Mouse (Mus musculus): ENCODE measurements around the gene Tagln. TPM values are rescaled to one million over a fixed set of nuclear protein-coding genes. Genes with fewer than 3 reads are reported as not detected.

Tagln gene
- total and polyA plus RNA-seq, 3 experiments: 0.59 to 2.3 TPM; not detected in 1

GRCm38 (mm10) chr9:45941329-45941888, 5.6 kb upstream of the Tagln start:
- Histone ChIP-seq H3K36me3 (replicated peaks in 1 of 2; ENCODE audit: control insufficient read depth in 1 of 2, insufficient read depth in 1 of 2, low read length in 1 of 2) (peaks cover 79 to 93% of the 10 kb centered on the region in 2 experiments), H3K9ac (ENCODE audit: insufficient read depth, low read depth) (no peak overlapping the region), H3K27ac (ENCODE audit: insufficient read depth, low read depth) (no peak overlapping the region), H3K4me1 (ENCODE audit: control insufficient read depth in 1 of 2, insufficient read depth in 2 of 2) (peaks cover 0 to 56% of the 10 kb centered on the region in 2 experiments; a peak in 2 of 4 replicates), H3K4me3 (replicated peaks in 1 of 3; ENCODE audit: low read depth in 2 of 3, low read length in 2 of 3, poor library complexity in 1 of 3) (no peak overlapping the region), H3K4me2 (ENCODE audit: insufficient read depth, low read depth, poor library complexity, severe bottlenecking) (no peak overlapping the region), H3K79me2 (replicated peaks; ENCODE audit: control insufficient read depth, extremely low read depth, insufficient read depth, poor library complexity, severe bottlenecking) (no peaks in the 10 kb centered on the region), H3K9me3 (replicated peaks; ENCODE audit: low read length) (no peaks in the 10 kb centered on the region), H3K27me3 (replicated peaks) (no peaks in the 10 kb centered on the region)
- dilution Hi-C loops (cut with MboI; ENCODE audit: extremely low pct_ligation_motif_present, extremely low pct_unique_long_range_greater_than_20kb, low sequenced_read_pairs): no loop called here
- TF ChIP-seq CTCF (conservative IDR thresholded peaks at IDR 0.05 in 1 of 2, IDR thresholded peaks at IDR 0.05 in 1 of 2; ENCODE audit: low read depth in 2 of 2, low read length in 2 of 2) (peak in 1 of 2 experiments; percentile 8; a peak in 1 of 4 replicates), ETS1 (conservative IDR thresholded peaks at IDR 0.05; ENCODE audit: low read depth, low read length) (no peak)
- DNase-seq (ENCODE audit: extremely low read depth): peak; percentile 37
- in situ Hi-C loops (cut with MboI; ENCODE audit: low pct_ligation_motif_present, low pct_unique_long_range_greater_than_20kb, low sequenced_read_pairs): no loop called here

DNA sequence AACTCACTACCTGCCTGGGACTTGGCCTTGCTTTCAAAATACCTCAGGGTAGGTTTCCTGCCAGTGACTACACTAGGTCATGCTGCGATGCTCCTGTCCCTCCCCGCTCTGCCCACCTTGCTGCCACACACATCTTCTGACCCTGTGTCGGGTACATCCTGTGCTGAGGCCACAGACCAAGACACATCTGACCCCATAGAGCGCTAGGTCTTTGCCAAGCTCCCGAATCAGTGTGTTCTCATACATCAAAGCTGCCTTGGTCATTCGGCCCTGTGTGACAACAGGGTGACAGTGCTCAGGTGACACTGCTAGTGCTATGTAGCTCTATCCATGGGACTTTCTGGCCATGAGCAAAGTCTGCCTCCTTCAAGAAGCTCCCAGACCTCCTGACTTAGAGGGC, 3.9 kb upstream of the Tagln start:
- TF ChIP-seq CTCF (conservative IDR thresholded peaks at IDR 0.05 in 1 of 2, IDR thresholded peaks at IDR 0.05 in 1 of 2; ENCODE audit: low read depth in 2 of 2, low read length in 2 of 2) (no peak), ZC3H11A (IDR thresholded peaks at IDR 0.05; ENCODE audit: low read depth, low read length) (no peak), PAX5 (IDR thresholded peaks at IDR 0.05; ENCODE audit: low read length) (no peak), E2F4 (IDR thresholded peaks at IDR 0.05; ENCODE audit: insufficient replicate concordance, low read depth, low read length) (no peak), SIN3A (IDR thresholded peaks at IDR 0.05; ENCODE audit: low read length) (no peak), ZMIZ1 (IDR thresholded peaks at IDR 0.05; ENCODE audit: low read depth, low read length) (no peak), TCF12 (IDR thresholded peaks at IDR 0.05; ENCODE audit: low read depth, low read length) (no peak), IRF4 (IDR thresholded peaks at IDR 0.05; ENCODE audit: low read depth, low read length) (no peak), MAZ (IDR thresholded peaks at IDR 0.05; ENCODE audit: low read depth, low read length) (no peak), RCOR1 (conservative IDR thresholded peaks at IDR 0.05; ENCODE audit: low read depth, low read length) (no peak), POLR2AphosphoS2 (IDR thresholded peaks at IDR 0.05; ENCODE audit: low read depth, low read length) (no peak), NELFE (IDR thresholded peaks at IDR 0.05; ENCODE audit: low read depth, low read length) (no peak), MAFK (IDR thresholded peaks at IDR 0.05; ENCODE audit: insufficient replicate concordance, low read length) (no peak), TBP (conservative IDR thresholded peaks at IDR 0.05; ENCODE audit: low read depth, low read length) (no peak), CHD2 (IDR thresholded peaks at IDR 0.05; ENCODE audit: low read length) (no peak), RAD21 (IDR thresholded peaks at IDR 0.05; ENCODE audit: low read depth, low read length) (no peak), HCFC1 (IDR thresholded peaks at IDR 0.05; ENCODE audit: low read depth, low read length) (no peak)
- Histone ChIP-seq H3K79me2 (replicated peaks; ENCODE audit: control insufficient read depth, extremely low read depth, insufficient read depth, poor library complexity, severe bottlenecking) (no peaks in the 10 kb centered on the region), H3K27ac (ENCODE audit: insufficient read depth, low read depth) (no peak overlapping the region), H3K36me3 (replicated peaks in 1 of 2; ENCODE audit: control insufficient read depth in 1 of 2, insufficient read depth in 1 of 2, low read length in 1 of 2) (peaks cover 65 to 83% of the 10 kb centered on the region in 2 experiments), H3K4me3 (replicated peaks in 1 of 3; ENCODE audit: low read depth in 2 of 3, low read length in 2 of 3, poor library complexity in 1 of 3) (no peak overlapping the region), H3K9ac (ENCODE audit: insufficient read depth, low read depth) (no peak overlapping the region), H3K4me2 (ENCODE audit: insufficient read depth, low read depth, poor library complexity, severe bottlenecking) (no peak overlapping the region), H3K9me3 (replicated peaks; ENCODE audit: low read length) (no peaks in the 10 kb centered on the region), H3K4me1 (ENCODE audit: control insufficient read depth in 1 of 2, insufficient read depth in 2 of 2) (peaks cover 0 to 40% of the 10 kb centered on the region in 2 experiments; a peak in 2 of 4 replicates), H3K27me3 (replicated peaks) (no peaks in the 10 kb centered on the region)
- in situ Hi-C loops (cut with MboI; ENCODE audit: low pct_ligation_motif_present, low pct_unique_long_range_greater_than_20kb, low sequenced_read_pairs) (no loop called here), dilution Hi-C loops (cut with MboI; ENCODE audit: extremely low pct_ligation_motif_present, extremely low pct_unique_long_range_greater_than_20kb, low sequenced_read_pairs) (no loop called here)
- no peak for DNase-seq (ENCODE audit: extremely low read depth)
